Mouse (Mus musculus): Measurements from ENCODE around the gene Agxt2. TPM values are rescaled to one million over a fixed set of nuclear protein-coding genes. Genes with fewer than 3 reads are reported as not detected.

Gene Agxt2
- polyA plus RNA-seq (2017; shearing (Covaris generic)): not detected

DNA sequence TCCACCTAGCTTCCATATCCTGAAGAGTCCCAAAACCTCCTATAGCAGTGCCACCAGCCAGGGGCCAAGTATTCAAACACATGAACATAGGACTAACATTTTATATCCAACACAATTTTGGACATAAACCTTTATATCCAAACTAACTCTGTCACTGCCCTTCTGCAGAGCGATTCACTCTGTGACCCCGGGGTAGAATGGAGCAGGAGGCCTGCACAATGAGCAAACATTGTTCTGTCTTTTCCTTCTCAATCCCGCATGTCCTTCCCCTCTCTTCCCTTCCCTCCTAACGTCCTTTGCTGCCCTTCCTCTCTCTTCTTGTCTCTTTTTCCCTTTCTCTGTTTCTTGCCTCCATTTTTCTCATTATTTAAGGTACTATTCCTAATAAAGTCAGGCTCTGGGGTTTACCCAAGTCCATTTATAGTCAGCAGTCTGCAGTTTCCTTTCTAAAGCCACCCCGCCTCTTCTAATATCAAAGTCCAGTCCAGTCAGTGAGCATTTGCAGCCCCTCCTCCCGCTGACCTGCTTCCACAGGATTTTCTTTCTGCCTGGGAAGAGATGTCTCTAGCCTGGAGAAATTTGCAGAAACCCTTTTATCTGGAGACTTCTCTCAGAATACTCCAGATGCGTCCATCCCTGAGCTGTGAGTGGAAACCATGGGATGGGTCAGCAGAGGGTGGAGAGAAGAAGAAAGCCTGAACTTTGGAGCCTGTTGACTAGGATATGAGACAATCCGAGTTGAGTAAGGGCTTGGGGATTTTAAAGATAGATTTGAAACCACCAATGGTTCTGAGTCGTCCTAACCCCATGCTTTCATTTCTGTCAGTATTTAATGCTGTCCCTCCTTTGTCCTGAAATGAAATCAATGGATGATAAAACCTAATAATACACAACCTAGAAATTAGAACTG, at the start of gene Agxt2:
Gene Agxt2 (plus strand): TSS at position 494 of the 910 bp plus-strand sequence.

GRCm38 (mm10) chr15:10325080-10325479, 33.3 kb upstream of the Agxt2 start, which contains the start of gene Gm21973:
TSS of gene Gm21973 (plus strand) at chr15:10325380.

Other genes starting within 250 kb of the Agxt2 start
- gene Prlr, start 181.3 kb upstream of the Agxt2 start, polyA plus RNA-seq (2017; shearing (Covaris generic)): 0.82 TPM
- gene Gm21973, start 33.2 kb upstream of the Agxt2 start, polyA plus RNA-seq (2017; shearing (Covaris generic)): not detected
- gene Dnajc21, start 112.0 kb downstream of the Agxt2 start, polyA plus RNA-seq (2017; shearing (Covaris generic)): 54.6 TPM
- gene Brix1, start 127.4 kb downstream of the Agxt2 start, polyA plus RNA-seq (2017; shearing (Covaris generic)): 101 TPM
- 24.4 TPM for gene Rad1, start 127.5 kb downstream of the Agxt2 start, polyA plus RNA-seq (2017; shearing (Covaris generic))
- not detected for gene Ttc23l, start 200.1 kb downstream of the Agxt2 start, polyA plus RNA-seq (2017; shearing (Covaris generic))

Data from naive thymus-derived CD4-positive, alpha-beta T cell, adult 5 months (primary cell).